Mouse (Mus musculus): Measurements from ENCODE around the gene Fscn1.
A peak's percentile ranks its signal among the peaks of the same experiment; 100 is the strongest.

Fscn1 gene

DNA sequence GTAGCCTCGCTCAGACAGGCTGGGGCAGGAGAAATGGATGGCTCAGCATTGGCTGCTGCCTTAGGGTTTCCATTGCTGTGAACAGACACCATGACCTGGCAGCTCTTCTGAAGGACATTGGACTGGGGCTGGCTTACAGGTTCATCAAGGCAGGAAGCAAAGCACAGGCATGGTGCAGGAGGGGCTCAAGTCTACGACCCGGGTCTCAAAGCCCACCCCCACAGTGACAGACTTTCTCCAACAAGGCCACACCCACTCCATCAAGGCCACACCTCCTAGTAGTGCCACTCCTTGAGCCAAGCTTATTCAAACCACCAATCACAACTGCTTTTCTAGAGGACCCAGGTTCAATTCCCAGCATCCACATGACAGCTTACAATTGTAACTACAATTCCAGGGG is 13.8 kb downstream of the Fscn1 start:
- DNase-seq (ENCODE audit: low spot score): no peak

DNA sequence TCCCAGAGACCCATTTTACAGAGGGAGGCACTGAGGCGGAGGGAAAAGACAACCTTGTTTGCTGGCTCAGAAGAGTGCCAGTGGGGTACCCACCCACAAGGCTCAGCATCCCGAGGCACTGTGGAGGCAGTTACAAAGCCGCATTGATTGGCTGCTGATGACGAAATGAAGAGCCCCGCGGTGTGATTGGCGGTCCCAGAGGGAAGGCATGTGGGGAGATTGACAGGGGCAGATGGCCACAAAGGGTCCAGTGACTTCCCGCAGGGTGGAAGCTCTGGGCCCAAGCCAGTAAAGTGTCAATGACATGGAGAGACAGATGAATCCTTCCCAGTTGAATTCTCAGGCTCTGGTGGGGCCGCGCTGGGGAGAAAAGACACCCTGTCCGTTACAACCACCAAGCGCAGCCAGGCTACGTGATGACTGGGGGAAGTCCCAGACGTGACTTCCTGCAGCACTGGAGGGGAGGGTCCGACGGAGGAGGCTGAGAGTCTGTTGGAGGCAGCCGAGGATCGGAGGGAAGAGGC is 14.5 kb downstream of the Fscn1 start:
- no peak for DNase-seq (ENCODE audit: low spot score)

GRCm38 (mm10) chr5:142976516-142976915 is 16.4 kb downstream of the Fscn1 start:
- DNase-seq (ENCODE audit: low spot score): no peak

GRCm38 (mm10) chr5:142982046-142982801 is 22.1 kb downstream of the Fscn1 start:
- DNase-seq (ENCODE audit: low spot score): no peak

DNA sequence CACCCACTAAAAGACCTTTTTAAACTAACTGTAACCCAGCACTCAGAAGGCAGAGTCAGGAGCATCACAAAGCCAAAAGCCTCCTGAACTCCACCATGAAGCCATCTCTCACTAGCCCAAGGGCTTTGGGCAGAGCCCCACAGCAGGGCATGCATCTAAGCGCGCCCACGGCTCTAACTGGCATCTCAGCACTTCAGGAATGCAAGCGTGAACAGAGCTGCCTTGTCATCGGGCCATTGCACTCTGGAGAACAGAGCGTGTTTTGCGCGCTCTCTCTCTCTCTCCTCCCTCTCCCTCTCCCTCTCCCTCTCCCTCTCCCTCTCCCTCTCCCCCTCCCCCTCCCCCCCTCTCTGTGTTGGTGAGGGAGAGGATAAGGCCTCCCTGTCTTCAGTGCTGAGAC is 23.0 kb downstream of the Fscn1 start:
- DNase-seq (ENCODE audit: low spot score): no peak

DNA sequence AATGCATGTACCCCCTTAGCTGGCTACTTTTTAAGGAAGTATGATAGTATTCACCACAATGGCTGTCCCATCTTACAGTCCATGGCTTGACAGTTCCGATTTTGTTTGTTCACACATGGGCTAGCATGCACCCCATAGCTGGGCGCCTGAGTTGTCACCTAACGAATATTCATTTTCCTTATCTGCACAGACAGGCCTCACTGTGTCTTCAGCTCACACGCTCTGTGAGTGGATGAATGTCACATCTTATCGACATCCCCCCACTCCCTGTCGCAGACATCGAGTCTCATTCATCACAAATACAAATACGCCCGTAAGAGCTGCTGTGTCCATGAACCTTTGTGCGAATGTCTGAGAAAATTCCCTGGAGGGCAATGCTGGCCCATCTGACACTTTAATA is 24.1 kb downstream of the Fscn1 start:
- peak; percentile 71 for DNase-seq (ENCODE audit: low spot score)

- no peak for DNase-seq (ENCODE audit: low spot score)
Measured at GRCm38 (mm10) chr5:142988520-142988919, 28.4 kb downstream of the Fscn1 start.

DNA sequence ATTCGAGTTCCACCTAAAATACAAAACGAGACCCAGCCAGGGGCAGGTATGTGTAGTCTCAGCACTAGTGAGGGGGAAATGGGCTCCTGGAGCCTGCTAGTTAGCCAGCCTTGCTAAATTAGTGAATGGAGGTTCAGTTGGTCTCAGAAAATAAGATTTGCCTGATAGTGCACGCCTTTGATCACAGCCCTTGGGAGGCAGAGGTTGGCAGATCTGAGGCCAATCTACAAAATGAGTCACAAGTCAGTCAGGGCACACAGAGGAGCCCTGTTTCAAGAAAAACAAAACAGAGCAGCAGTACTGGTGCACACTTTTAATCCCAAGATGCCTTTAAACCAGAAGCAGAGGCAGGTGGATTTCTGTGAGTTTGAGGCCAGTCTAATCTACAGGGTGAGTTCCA is 29.0 kb downstream of the Fscn1 start:
- DNase-seq (ENCODE audit: low spot score): no peak

- DNase-seq (ENCODE audit: low spot score): no peak
Measured at GRCm38 (mm10) chr5:142994746-142995145, 34.6 kb downstream of the Fscn1 start.

- no peak for DNase-seq (ENCODE audit: low spot score)
Measured at GRCm38 (mm10) chr5:142997526-142997925, 37.4 kb downstream of the Fscn1 start.

GRCm38 (mm10) chr5:142998171-142998570 is 38.0 kb downstream of the Fscn1 start:
- DNase-seq (ENCODE audit: low spot score): no peak

GRCm38 (mm10) chr5:143000091-143000490 is 39.9 kb downstream of the Fscn1 start:
- DNase-seq (ENCODE audit: low spot score): no peak

GRCm38 (mm10) chr5:143000654-143001500 is 40.7 kb downstream of the Fscn1 start:
- no peak for DNase-seq (ENCODE audit: low spot score)

DNA sequence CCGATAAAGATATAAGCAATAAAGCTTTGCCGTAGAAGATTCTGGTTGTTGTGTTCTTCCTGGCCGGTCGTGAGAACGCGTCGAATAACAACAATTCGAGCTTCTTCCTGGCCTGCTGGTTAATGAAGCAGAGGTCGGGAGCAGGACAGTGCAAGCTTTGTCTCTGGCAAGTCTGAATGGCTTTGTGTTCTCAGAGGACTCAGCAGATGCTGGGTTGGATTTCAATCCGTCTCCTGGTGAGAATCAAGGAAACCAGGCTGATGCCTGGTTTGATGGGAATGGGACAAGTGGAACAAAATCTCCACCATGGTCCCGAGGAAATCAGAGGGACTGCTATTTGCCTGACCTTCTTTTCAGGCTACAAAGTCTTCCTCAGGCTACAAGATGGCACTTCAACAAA is 49.2 kb downstream of the Fscn1 start:
- DNase-seq (ENCODE audit: low spot score): no peak

DNA sequence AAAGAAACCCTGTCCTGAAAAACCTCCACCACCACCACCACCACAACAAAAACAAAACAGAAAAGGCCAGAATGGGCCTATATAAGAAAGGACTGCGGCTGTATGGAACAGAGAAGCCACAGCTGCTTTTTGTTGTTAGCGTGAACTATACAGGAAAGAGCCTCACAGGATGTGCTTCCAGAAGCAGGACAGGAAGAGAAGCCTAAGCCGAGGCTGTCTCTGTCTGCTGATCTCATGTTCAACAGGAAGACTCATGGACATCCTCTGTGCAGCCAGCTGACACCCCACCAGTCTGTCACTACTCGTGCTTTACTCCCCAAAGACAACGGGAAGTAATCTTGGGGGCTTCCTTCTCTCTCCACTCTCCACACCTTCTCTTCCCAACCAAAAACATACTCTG is 57.3 kb downstream of the Fscn1 start:
- DNase-seq (ENCODE audit: low spot score): no peak

Data from c-Kit-positive CD71-positive TER-119-positive erythroid progenitor cells, embryonic 14.5 days (primary cell).